Mouse (Mus musculus): Measurements from ENCODE around the gene Olfr610. TPM values are rescaled to one million over a fixed set of nuclear protein-coding genes. Genes with fewer than 3 reads are reported as not detected.
"Not testable (repeated sequence)": the region's sequence is repeated elsewhere in the genome, so short reads cannot be mapped to it uniquely, and the experiment has no call there.

Olfr610 gene
- not detected in 2 replicates for polyA plus RNA-seq (2012; ENCODE audit: insufficient read depth, insufficient read length, low replicate concordance, missing spikeins)

DNA sequence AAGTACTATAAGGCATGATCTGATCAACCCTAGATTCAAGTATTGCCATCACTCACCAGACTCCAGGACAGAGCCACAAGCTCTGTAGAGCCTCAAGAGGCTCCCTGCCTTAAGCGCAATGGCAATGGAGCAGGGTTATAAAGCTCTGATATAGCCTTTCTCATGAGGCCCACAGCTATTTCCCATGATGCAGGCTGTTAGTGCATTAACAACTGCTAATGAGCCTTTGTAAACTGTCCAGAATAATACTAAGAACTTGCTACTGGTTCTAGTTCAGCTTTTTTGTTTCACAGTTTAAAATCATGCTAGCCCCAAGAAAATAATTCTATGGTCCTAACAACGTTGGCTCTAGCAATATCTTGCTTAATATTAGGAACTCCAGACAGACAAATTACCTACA is at the start of gene Olfr610:
Olfr610 (minus strand) TSS at position 101 of the 400 bp plus-strand sequence.
- Histone ChIP-seq H3K4me3 (ENCODE audit: insufficient read depth, low read depth, low read length) (no peak within 1 kb of the TSS), H3K4me1 (ENCODE audit: control insufficient read depth, insufficient read depth, low read length) (no peaks in the 10 kb centered on the region), H3K27ac (ENCODE audit: insufficient read depth, low read depth, low read length) (no peak within 1 kb of the TSS)
- TF ChIP-seq POLR2A (IDR thresholded peaks at IDR 0.05; ENCODE audit: insufficient read depth, low read depth, low read length), result no peak
- no peak for TF ChIP-seq CTCF (IDR thresholded peaks at IDR 0.05; ENCODE audit: insufficient read depth, low read depth, low read length)
- WGBS, result 88% methylated on average over 2 of the region's 2 CpGs

DNA sequence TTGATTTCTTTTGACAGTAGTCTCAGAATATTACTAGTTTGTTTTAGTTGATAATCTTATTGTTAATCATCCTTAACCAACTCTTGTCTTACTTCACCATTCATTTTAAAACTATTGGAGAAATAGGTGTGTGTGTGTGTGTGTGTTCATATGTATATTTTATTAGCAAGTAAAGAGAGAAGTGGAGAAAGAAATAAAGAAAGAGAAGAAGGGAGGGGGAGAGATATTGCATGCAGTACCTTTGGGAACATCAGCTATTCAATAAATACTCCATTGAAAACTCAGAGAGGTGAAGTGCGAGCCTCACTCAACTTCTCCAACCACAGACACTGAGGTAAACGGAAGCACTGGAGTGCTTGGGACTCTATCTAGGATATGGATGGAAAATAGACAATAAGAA is 43.9 kb upstream of the Olfr610 start, which contains the start of gene Olfr615:
Olfr615 (plus strand) TSS at position 301 of the 400 bp plus-strand sequence.
- no peaks in the 10 kb centered on the region for H3K4me1 ChIP-seq (ENCODE audit: control insufficient read depth, insufficient read depth, low read length)
- H3K27ac ChIP-seq (ENCODE audit: insufficient read depth, low read depth, low read length), result no peak within 1 kb of the TSS
- WGBS, result 84% methylated on average over 2 of the region's 2 CpGs
- TF ChIP-seq CTCF (IDR thresholded peaks at IDR 0.05; ENCODE audit: insufficient read depth, low read depth, low read length) (no peak), POLR2A (IDR thresholded peaks at IDR 0.05; ENCODE audit: insufficient read depth, low read depth, low read length) (no peak)
- no peak within 1 kb of the TSS for H3K4me3 ChIP-seq (ENCODE audit: insufficient read depth, low read depth, low read length)

DNA sequence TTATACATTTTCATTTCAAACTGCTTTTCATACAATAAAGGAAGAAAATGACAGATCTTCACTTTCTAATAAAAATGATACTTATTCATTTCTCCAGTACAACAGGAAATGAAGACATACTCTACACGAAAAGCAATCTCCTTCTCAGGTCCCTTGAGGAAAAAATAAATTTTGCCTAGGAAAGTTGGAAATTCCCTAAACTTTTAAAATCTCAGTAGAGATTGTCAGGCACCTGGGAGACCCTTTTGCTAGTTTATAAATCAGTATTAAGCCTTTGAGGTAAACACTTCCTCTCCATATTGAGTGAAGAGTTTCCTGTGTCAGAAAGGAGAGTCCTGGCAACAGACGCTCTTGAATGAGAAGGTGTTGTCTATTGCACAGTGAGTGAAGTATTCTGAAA is 35.9 kb upstream of the Olfr610 start, which contains the start of gene Olfr613:
Olfr613 (plus strand) TSS at position 301 of the 400 bp plus-strand sequence.
- 88% methylated on average over 2 of the region's 2 CpGs for whole genome bisulfite sequencing

DNA sequence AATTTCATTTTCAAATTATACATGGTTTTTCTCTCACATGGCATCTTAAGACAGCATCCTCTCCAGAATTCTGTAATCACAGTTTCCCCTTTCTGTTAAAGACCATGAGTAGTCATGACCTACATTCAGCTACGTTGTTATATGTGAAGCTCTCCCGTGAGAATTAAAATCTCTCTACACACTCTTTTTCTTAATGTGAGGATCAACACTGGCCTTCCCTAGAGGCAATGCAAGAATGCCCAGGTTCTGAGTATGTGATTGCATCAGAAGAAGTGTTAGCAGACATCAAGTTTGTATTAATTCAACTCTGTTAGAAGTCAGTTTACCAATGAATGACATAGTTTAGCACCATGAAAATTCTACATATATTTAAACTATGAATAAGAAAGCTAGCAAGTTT is 30.7 kb upstream of the Olfr610 start, which contains the start of gene Olfr612:
Olfr612 (minus strand) TSS at position 101 of the 400 bp plus-strand sequence.
- not testable (repeated sequence) for H3K4me3 ChIP-seq (ENCODE audit: insufficient read depth, low read depth, low read length); H3K4me1 ChIP-seq (ENCODE audit: control insufficient read depth, insufficient read depth, low read length); H3K27ac ChIP-seq (ENCODE audit: insufficient read depth, low read depth, low read length)
- WGBS, result 81% methylated on average over 2 of the region's 2 CpGs

More for the DNA sequence above, 35.9 kb upstream of the Olfr610 start, which contains the start of gene Olfr613:
- Histone ChIP-seq H3K27ac (ENCODE audit: insufficient read depth, low read depth, low read length) (no peak within 1 kb of the TSS), H3K4me3 (ENCODE audit: insufficient read depth, low read depth, low read length) (no peak within 1 kb of the TSS), H3K4me1 (ENCODE audit: control insufficient read depth, insufficient read depth, low read length) (no peaks in the 10 kb centered on the region)
- TF ChIP-seq CTCF (IDR thresholded peaks at IDR 0.05; ENCODE audit: insufficient read depth, low read depth, low read length), result no peak
- no peak for TF ChIP-seq POLR2A (IDR thresholded peaks at IDR 0.05; ENCODE audit: insufficient read depth, low read depth, low read length)

DNA sequence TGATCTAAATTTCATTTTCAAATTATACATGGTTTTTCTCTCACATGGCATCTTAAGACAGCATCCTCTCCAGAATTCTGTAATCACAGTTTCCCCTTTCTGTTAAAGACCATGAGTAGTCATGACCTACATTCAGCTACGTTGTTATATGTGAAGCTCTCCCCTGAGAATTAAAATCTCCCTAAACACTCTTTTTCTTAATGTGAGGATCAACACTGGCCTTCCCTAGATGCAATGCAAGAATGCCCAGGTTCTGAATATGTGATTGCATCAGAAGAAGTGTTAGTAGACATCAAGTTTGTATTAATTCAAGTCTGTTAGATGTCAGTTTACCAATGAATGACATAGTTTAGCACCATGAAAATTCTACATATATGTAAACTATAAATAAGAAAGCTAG is 8.8 kb upstream of the Olfr610 start, which contains the start of gene Olfr611:
Olfr611 (minus strand) TSS at position 101 of the 400 bp plus-strand sequence.
- H3K4me1 ChIP-seq (ENCODE audit: control insufficient read depth, insufficient read depth, low read length); H3K4me3 ChIP-seq (ENCODE audit: insufficient read depth, low read depth, low read length): not testable (repeated sequence)
- WGBS, result 42% methylated on average over 1 of the region's 1 CpGs

DNA sequence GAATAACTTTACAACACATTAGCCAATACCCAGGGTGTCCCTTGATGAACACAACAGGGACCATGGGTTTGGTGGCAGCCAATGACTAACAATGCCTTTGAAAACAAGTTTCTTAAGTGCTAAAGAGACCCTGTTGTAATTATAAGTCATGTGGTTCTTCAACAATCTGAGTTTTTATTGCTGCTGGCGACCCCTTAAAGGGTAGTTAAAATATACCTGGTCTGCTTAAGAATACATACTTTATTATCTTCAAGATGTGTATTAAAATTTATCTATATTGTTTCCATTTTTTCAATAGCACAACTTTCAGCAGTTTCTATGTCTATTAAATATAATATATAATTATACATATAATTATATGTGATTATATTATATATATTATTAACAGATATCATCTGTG is 14.0 kb downstream of the Olfr610 start, which contains the start of gene Olfr609:
Olfr609 (minus strand) TSS at position 101 of the 400 bp plus-strand sequence.
- Histone ChIP-seq H3K4me1 (ENCODE audit: control insufficient read depth, insufficient read depth, low read length) (no peaks in the 10 kb centered on the region), H3K27ac (ENCODE audit: insufficient read depth, low read depth, low read length) (no peak within 1 kb of the TSS), H3K4me3 (ENCODE audit: insufficient read depth, low read depth, low read length) (no peak within 1 kb of the TSS)
- no peak for TF ChIP-seq POLR2A (IDR thresholded peaks at IDR 0.05; ENCODE audit: insufficient read depth, low read depth, low read length)
- no peak for TF ChIP-seq CTCF (IDR thresholded peaks at IDR 0.05; ENCODE audit: insufficient read depth, low read depth, low read length)
- WGBS, result 69% methylated on average over 1 of the region's 1 CpGs

More for the DNA sequence above, 8.8 kb upstream of the Olfr610 start, which contains the start of gene Olfr611:
- H3K27ac ChIP-seq (ENCODE audit: insufficient read depth, low read depth, low read length), result not testable (repeated sequence)

DNA sequence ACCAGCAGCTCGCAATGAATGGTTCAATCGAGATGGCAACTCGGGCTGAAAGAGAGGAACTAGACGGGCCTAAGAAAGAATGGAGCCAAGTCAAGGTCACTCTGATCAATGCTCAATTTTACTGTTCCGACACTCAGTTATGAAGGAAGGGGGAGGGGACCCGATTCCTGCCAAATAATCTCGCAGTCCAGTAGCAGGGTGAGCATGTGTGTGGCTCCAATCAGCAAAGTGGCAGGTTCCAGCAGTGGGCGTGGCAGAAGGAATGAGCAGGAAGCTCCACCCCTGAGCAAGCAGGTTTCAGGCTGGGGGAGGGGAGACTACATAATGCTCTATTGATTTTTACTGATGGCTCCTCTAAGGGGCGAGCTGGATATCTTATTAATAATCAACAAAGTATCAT is 34.8 kb downstream of the Olfr610 start:
- H3K4me3 ChIP-seq (ENCODE audit: insufficient read depth, low read depth, low read length); H3K27ac ChIP-seq (ENCODE audit: insufficient read depth, low read depth, low read length); H3K4me1 ChIP-seq (ENCODE audit: control insufficient read depth, insufficient read depth, low read length): not testable (repeated sequence)
- 77% methylated on average over 9 of the region's 9 CpGs for WGBS

DNA sequence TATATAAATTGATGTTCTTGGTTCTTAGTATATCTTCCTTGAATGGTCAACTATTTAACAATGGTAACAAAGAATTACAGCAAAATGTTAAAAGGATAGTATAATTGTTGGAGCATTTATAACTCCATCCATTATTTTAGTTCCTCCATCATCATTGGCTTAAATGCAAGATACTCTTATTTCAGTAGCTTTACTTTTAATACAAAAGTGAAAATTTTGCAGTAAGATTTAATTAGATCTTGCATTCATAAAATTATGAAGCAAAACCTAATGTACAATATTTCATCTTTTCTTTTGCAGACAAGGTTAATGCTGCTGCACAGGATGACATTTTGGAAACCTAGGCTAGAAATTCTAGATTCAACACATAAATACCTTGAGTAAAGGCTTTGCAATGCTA is 42.3 kb downstream of the Olfr610 start, which contains the start of gene Olfr608:
Olfr608 (plus strand) TSS at position 301 of the 400 bp plus-strand sequence.
- no peak within 1 kb of the TSS for H3K27ac ChIP-seq (ENCODE audit: insufficient read depth, low read depth, low read length)
- H3K4me3 ChIP-seq (ENCODE audit: insufficient read depth, low read depth, low read length), result no peak within 1 kb of the TSS
- TF ChIP-seq POLR2A (IDR thresholded peaks at IDR 0.05; ENCODE audit: insufficient read depth, low read depth, low read length) (no peak), CTCF (IDR thresholded peaks at IDR 0.05; ENCODE audit: insufficient read depth, low read depth, low read length) (no peak)
- H3K4me1 ChIP-seq (ENCODE audit: control insufficient read depth, insufficient read depth, low read length), result no peaks in the 10 kb centered on the region

DNA sequence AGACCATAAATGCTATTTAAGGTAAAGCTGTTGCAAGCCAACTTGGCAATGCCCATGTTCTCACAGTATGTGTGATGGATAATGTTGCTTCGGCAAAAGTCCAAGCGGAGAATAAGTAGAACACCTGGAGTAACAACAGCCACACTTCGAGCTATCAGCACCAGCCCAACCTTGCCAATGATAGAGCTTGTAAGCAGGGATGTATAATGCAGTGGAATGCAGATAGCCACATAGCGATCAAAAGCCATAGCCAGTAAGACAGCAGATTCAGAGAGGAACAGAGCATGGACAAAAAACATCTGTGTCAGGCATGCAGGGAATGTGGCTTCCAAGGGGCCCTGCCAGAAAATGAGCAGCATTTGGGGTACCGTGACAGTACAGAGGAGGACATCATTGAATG is 51.3 kb downstream of the Olfr610 start:
- 94% methylated on average over 5 of the region's 5 CpGs for WGBS
- H3K27ac ChIP-seq (ENCODE audit: insufficient read depth, low read depth, low read length), result no peak overlapping the region
- TF ChIP-seq CTCF (IDR thresholded peaks at IDR 0.05; ENCODE audit: insufficient read depth, low read depth, low read length), result no peak
- no peak for TF ChIP-seq POLR2A (IDR thresholded peaks at IDR 0.05; ENCODE audit: insufficient read depth, low read depth, low read length)
- H3K4me3 ChIP-seq (ENCODE audit: insufficient read depth, low read depth, low read length), result no peak overlapping the region
- H3K4me1 ChIP-seq (ENCODE audit: control insufficient read depth, insufficient read depth, low read length), result no peaks in the 10 kb centered on the region

Other genes starting within 250 kb of the Olfr610 start
- not detected in 2 replicates for gene Olfr596, start 206.5 kb downstream of the Olfr610 start, polyA plus RNA-seq (2012; ENCODE audit: insufficient read depth, insufficient read length, low replicate concordance, missing spikeins)
- not detected in 2 replicates for gene Olfr597, start 195.8 kb downstream of the Olfr610 start, polyA plus RNA-seq (2012; ENCODE audit: insufficient read depth, insufficient read length, low replicate concordance, missing spikeins)
- not detected in 2 replicates for gene Olfr598, start 188.6 kb downstream of the Olfr610 start, polyA plus RNA-seq (2012; ENCODE audit: insufficient read depth, insufficient read length, low replicate concordance, missing spikeins)
- not detected in 2 replicates for gene Olfr599, start 176.2 kb downstream of the Olfr610 start, polyA plus RNA-seq (2012; ENCODE audit: insufficient read depth, insufficient read length, low replicate concordance, missing spikeins)
- not detected in 2 replicates for gene Olfr600, start 162.5 kb downstream of the Olfr610 start, polyA plus RNA-seq (2012; ENCODE audit: insufficient read depth, insufficient read length, low replicate concordance, missing spikeins)
- not detected in 2 replicates for gene Olfr601, start 149.5 kb downstream of the Olfr610 start, polyA plus RNA-seq (2012; ENCODE audit: insufficient read depth, insufficient read length, low replicate concordance, missing spikeins)
- not detected in 2 replicates for gene Olfr603, start 125.9 kb downstream of the Olfr610 start, polyA plus RNA-seq (2012; ENCODE audit: insufficient read depth, insufficient read length, low replicate concordance, missing spikeins)
- not detected in 2 replicates for gene Usp17lc, start 97.0 kb downstream of the Olfr610 start, polyA plus RNA-seq (2012; ENCODE audit: insufficient read depth, insufficient read length, low replicate concordance, missing spikeins)
- not detected in 2 replicates for gene Olfr605, start 66.7 kb downstream of the Olfr610 start, polyA plus RNA-seq (2012; ENCODE audit: insufficient read depth, insufficient read length, low replicate concordance, missing spikeins)
- not detected in 2 replicates for gene Olfr606, start 63.1 kb downstream of the Olfr610 start, polyA plus RNA-seq (2012; ENCODE audit: insufficient read depth, insufficient read length, low replicate concordance, missing spikeins)
- not detected in 2 replicates for gene Olfr607, start 48.0 kb downstream of the Olfr610 start, polyA plus RNA-seq (2012; ENCODE audit: insufficient read depth, insufficient read length, low replicate concordance, missing spikeins)
- not detected in 2 replicates for gene Olfr608, start 42.2 kb downstream of the Olfr610 start, polyA plus RNA-seq (2012; ENCODE audit: insufficient read depth, insufficient read length, low replicate concordance, missing spikeins)
- gene Olfr609, start 14.1 kb downstream of the Olfr610 start, polyA plus RNA-seq (2012; ENCODE audit: insufficient read depth, insufficient read length, low replicate concordance, missing spikeins), result not detected in 2 replicates
- not detected in 2 replicates for gene Olfr611, start 8.7 kb upstream of the Olfr610 start, polyA plus RNA-seq (2012; ENCODE audit: insufficient read depth, insufficient read length, low replicate concordance, missing spikeins)
- gene Olfr612, start 30.6 kb upstream of the Olfr610 start, polyA plus RNA-seq (2012; ENCODE audit: insufficient read depth, insufficient read length, low replicate concordance, missing spikeins), result not detected in 2 replicates
- gene Olfr613, start 36.0 kb upstream of the Olfr610 start, polyA plus RNA-seq (2012; ENCODE audit: insufficient read depth, insufficient read length, low replicate concordance, missing spikeins), result not detected in 2 replicates
- gene Olfr615, start 44.0 kb upstream of the Olfr610 start, polyA plus RNA-seq (2012; ENCODE audit: insufficient read depth, insufficient read length, low replicate concordance, missing spikeins), result not detected in 2 replicates
- gene Olfr616, start 57.0 kb upstream of the Olfr610 start, polyA plus RNA-seq (2012; ENCODE audit: insufficient read depth, insufficient read length, low replicate concordance, missing spikeins), result not detected in 2 replicates
- gene Olfr617, start 60.9 kb upstream of the Olfr610 start, polyA plus RNA-seq (2012; ENCODE audit: insufficient read depth, insufficient read length, low replicate concordance, missing spikeins), result not detected in 2 replicates
- not detected in 2 replicates for gene Olfr618, start 78.0 kb upstream of the Olfr610 start, polyA plus RNA-seq (2012; ENCODE audit: insufficient read depth, insufficient read length, low replicate concordance, missing spikeins)
- not detected in 2 replicates for gene Olfr619, start 88.5 kb upstream of the Olfr610 start, polyA plus RNA-seq (2012; ENCODE audit: insufficient read depth, insufficient read length, low replicate concordance, missing spikeins)
- not detected in 2 replicates for gene Olfr620, start 100.4 kb upstream of the Olfr610 start, polyA plus RNA-seq (2012; ENCODE audit: insufficient read depth, insufficient read length, low replicate concordance, missing spikeins)
- not detected in 2 replicates for gene Olfr622, start 130.6 kb upstream of the Olfr610 start, polyA plus RNA-seq (2012; ENCODE audit: insufficient read depth, insufficient read length, low replicate concordance, missing spikeins)
- gene Olfr623, start 151.6 kb upstream of the Olfr610 start, polyA plus RNA-seq (2012; ENCODE audit: insufficient read depth, insufficient read length, low replicate concordance, missing spikeins), result not detected in 2 replicates
- not detected in 2 replicates for gene Olfr624, start 159.1 kb upstream of the Olfr610 start, polyA plus RNA-seq (2012; ENCODE audit: insufficient read depth, insufficient read length, low replicate concordance, missing spikeins)
- not detected in 2 replicates for gene Olfr625-ps1, start 170.6 kb upstream of the Olfr610 start, polyA plus RNA-seq (2012; ENCODE audit: insufficient read depth, insufficient read length, low replicate concordance, missing spikeins)
- not detected in 2 replicates for gene Olfr243, start 202.5 kb upstream of the Olfr610 start, polyA plus RNA-seq (2012; ENCODE audit: insufficient read depth, insufficient read length, low replicate concordance, missing spikeins)
- not detected in 2 replicates for gene Olfr628, start 218.3 kb upstream of the Olfr610 start, polyA plus RNA-seq (2012; ENCODE audit: insufficient read depth, insufficient read length, low replicate concordance, missing spikeins)
- gene Olfr629, start 232.8 kb upstream of the Olfr610 start, polyA plus RNA-seq (2012; ENCODE audit: insufficient read depth, insufficient read length, low replicate concordance, missing spikeins), result not detected in 2 replicates
- not detected in 2 replicates for gene Olfr630, start 245.2 kb upstream of the Olfr610 start, polyA plus RNA-seq (2012; ENCODE audit: insufficient read depth, insufficient read length, low replicate concordance, missing spikeins)

Data from olfactory bulb, adult 2 months (tissue).